Mouse (Mus musculus): ENCODE results near the gene Rbp1.

DNA sequence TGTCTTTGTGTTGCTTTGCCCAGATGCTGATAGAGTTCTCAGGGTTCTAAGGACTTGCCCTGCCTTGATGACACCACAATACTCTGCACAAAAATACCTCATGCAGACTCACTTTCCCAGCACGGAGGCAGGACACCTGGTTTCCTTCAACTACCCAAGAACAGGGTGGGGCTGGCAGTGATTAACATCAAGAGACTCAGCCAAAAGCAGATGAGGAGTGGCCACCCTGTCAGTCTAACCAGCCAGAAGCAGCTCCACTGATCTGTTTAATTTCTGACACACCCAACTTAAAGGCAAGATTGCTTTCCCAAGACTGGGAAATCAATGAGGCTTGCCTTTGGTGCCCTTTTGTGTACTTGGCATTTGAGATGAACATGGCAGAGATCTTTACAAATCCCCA lies 70.1 kb downstream of the Rbp1 start:
- TF ChIP-seq CTCF (IDR thresholded peaks at IDR 0.05; ENCODE audit: borderline replicate concordance, control insufficient read depth, extremely low read depth, insufficient read depth, low read length, poor library complexity) (no peak), POLR2A (IDR thresholded peaks at IDR 0.05; ENCODE audit: control insufficient read depth, extremely low read depth, insufficient read depth, low read length, poor library complexity) (no peak)

Measured in thymus, adult 2 months (tissue).